Mouse (Mus musculus) thymus, adult 2 months (tissue): ENCODE data around the gene Oprl1.

Source experiments
- CTCF ChIP-seq: fragments of 200-500 bp; IDR thresholded peaks from 2 replicates; pipeline ENCODE4 v1.5.1; 2012; ENCODE audit warnings: mild to moderate bottlenecking, control low read depth, low read length, moderate library complexity, borderline replicate concordance; ENCODE audit not compliant: control insufficient read depth, poor library complexity, insufficient read depth; ENCODE audit errors: extremely low read depth
- POLR2A ChIP-seq: fragments of 200-500 bp; IDR thresholded peaks from 2 replicates; pipeline ENCODE4 v1.6.1; 2012; ENCODE audit warnings: mild to moderate bottlenecking, low read length, control low read depth, moderate library complexity; ENCODE audit not compliant: control insufficient read depth, poor library complexity, insufficient read depth; ENCODE audit errors: extremely low read depth

DNA sequence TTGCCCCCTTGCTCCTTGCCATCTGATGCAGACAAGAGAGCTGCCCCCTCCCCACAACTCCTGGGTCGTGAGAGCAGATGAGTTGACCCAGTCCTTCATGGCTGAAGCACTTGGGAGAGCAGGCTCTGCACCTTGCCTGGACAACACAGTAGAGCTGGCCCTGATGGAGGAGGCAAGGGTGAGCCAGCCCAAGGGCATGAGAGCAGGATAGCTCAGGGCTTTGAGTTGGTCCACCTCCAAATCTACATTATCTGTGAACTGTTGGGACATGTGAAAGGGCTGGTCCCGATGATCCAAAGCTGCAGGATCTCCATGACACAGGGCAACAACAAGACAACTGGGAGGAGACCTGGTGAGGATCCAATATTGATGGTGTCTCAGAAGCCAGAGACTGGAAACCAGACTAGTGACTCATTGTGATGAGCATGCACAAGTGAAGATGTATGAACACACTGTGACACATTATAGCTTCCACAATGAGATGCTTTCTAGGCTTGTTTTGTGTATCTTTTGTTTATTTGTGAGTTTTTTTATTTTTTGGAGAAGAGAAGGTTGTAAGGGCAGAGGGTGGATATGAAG is 43.4 kb downstream of the Oprl1 start:
- TF ChIP-seq CTCF (no peak), POLR2A (no peak)
